Mouse (Mus musculus) liver, embryonic 14.5 days (tissue): ENCODE results near the gene Hormad2.

ENCODE experiments used
- CTCF ChIP-seq: IDR thresholded peaks from 2 replicates; pipeline ENCODE4 v1.5.1; 2016; ENCODE audit warnings: antibody characterized with exemption, low read depth, control low read depth
- EP300 ChIP-seq: IDR thresholded peaks from 2 replicates; pipeline ENCODE4 v1.6.1; 2016; ENCODE audit warnings: antibody characterized with exemption, low read depth

- no peak for TF ChIP-seq CTCF
- TF ChIP-seq EP300 = no peak
Measured at GRCm38 (mm10) chr11:4318011-4318410, 122.9 kb downstream of the Hormad2 start.
